Mouse (Mus musculus) liver, embryonic 11.5 days (tissue): ENCODE measurements around the gene Pagr1b. TPM values are rescaled to one million over a fixed set of nuclear protein-coding genes. Genes with fewer than 3 reads are reported as not detected.
A peak's percentile ranks its signal among the peaks of the same experiment; 100 is the strongest.

ENCODE experiments used
- ATAC-seq: fragments of 200-750 bp; cut with Nextera tagmentation; replicated peaks from 2 replicates; pipeline ENCODE4 v1.8.0; 2017; ENCODE audit warnings: moderate number of reproducible peaks, mild to moderate bottlenecking, moderate TSS enrichment, moderate library complexity; ENCODE audit not compliant: low FRiP score
- DNase-seq: peaks from one replicate; pipeline ENCODE4 v3.0.0-alpha.2; 2017; ENCODE audit warnings: low spot score
- H3K27ac ChIP-seq: fragments of 300-500 bp; sonication (generic); 2 replicates; pipeline ENCODE4 v1.5.1; 2014; ENCODE audit warnings: mild to moderate bottlenecking, low read depth, low read length, control low read depth
- H3K27me3 ChIP-seq: fragments of 300-500 bp; sonication (generic); replicated peaks from 2 replicates; pipeline ENCODE4 v1.6.1; 2014; ENCODE audit warnings: low read length, mixed read lengths; ENCODE audit not compliant: control insufficient read depth, insufficient read depth
- H3K36me3 ChIP-seq: fragments of 300-500 bp; sonication (generic); 2 replicates; pipeline ENCODE4 v1.6.1; 2014; ENCODE audit warnings: mild to moderate bottlenecking, low read length, moderate library complexity, mixed read lengths; ENCODE audit not compliant: control insufficient read depth, insufficient read depth
- H3K4me1 ChIP-seq: fragments of 300-500 bp; sonication (generic); replicated peaks from 2 replicates; pipeline ENCODE4 v1.6.1; 2014; ENCODE audit warnings: low read length, mixed read lengths; ENCODE audit not compliant: control insufficient read depth, insufficient read depth
- H3K4me2 ChIP-seq: fragments of 300-500 bp; sonication (generic); 2 replicates; pipeline ENCODE4 v1.6.1; 2014; ENCODE audit warnings: mild to moderate bottlenecking, control low read depth, moderate library complexity
- H3K4me3 ChIP-seq: fragments of 300-500 bp; sonication (generic); 2 replicates; pipeline ENCODE4 v1.5.1; 2014; ENCODE audit warnings: low read depth, low read length, control low read depth
- H3K9ac ChIP-seq: fragments of 300-500 bp; sonication (generic); 2 replicates; pipeline ENCODE4 v1.6.1; 2014; ENCODE audit warnings: low read depth, low read length, control low read depth
- H3K9me3 ChIP-seq: fragments of 300-500 bp; sonication (generic); 2 replicates; pipeline ENCODE4 v1.6.1; 2016; ENCODE audit warnings: low read length, inconsistent platforms, mixed read lengths; ENCODE audit not compliant: control insufficient read depth
- WGBS: fragments of 180-500 bp; shearing (Covaris S2); extraction: QIAGEN DNeasy Blood & Tissue Kit; methylation state at CpG from one replicate; pipeline ENCODE4 v1.1.7; 2014; 5-methylcytosine and 5-hydroxymethylcytosine counted together
- polyA plus RNA-seq: library from polyadenylated mRNA; unstranded; fragments of >200 nt; fragmentation: Nextera tagmentation; extraction: Ambion mirVana; gene quantifications from 2 replicates; pipeline ENCODE4 v1.2.1, GENCODE M21; 2014

Pagr1b gene
- polyA plus RNA-seq, 1 experiment from 2014 or later: 0.41 TPM

GRCm38 (mm10) chr7:127026616-127026983 lies 10.3 kb upstream of the Pagr1b start:
- Histone ChIP-seq H3K4me3 (peak overlapping the region; percentile 99), H3K4me1 (peaks cover 47% of the 10 kb centered on the region), H3K36me3 (peaks cover 52% of the 10 kb centered on the region), H3K4me2 (peak overlapping the region; percentile 99), H3K27me3 (no peaks in the 10 kb centered on the region), H3K9ac (peak overlapping the region; percentile 100), H3K27ac (peak overlapping the region; percentile 100), H3K9me3 (no peaks in the 10 kb centered on the region)
- ATAC-seq (no peak; the same call in 1 of the 2 replicates), DNase-seq (peak; percentile 77)
- WGBS: no CpG with 5 or more reads among the region's 48 CpGs

GRCm38 (mm10) chr7:127026161-127026600 lies 9.9 kb upstream of the Pagr1b start:
- DNase-seq (peak; percentile 85), ATAC-seq (peak; percentile 46)
- Histone ChIP-seq H3K9ac (peak overlapping the region; percentile 100), H3K36me3 (peaks cover 48% of the 10 kb centered on the region), H3K4me3 (peak overlapping the region; percentile 99), H3K27ac (peak overlapping the region; percentile 100), H3K27me3 (no peaks in the 10 kb centered on the region), H3K9me3 (no peaks in the 10 kb centered on the region), H3K4me1 (peaks cover 47% of the 10 kb centered on the region), H3K4me2 (peak overlapping the region; percentile 99)
- under 1% methylated on average over 32 of the region's 48 CpGs for WGBS

- Histone ChIP-seq H3K27ac (peak overlapping the region; percentile 100), H3K27me3 (no peaks in the 10 kb centered on the region), H3K4me2 (peak overlapping the region; percentile 99), H3K4me3 (peak overlapping the region; percentile 99), H3K4me1 (peaks cover 48% of the 10 kb centered on the region), H3K36me3 (peaks cover 43% of the 10 kb centered on the region), H3K9me3 (no peaks in the 10 kb centered on the region), H3K9ac (peak overlapping the region; percentile 100)
- ATAC-seq (no peak), DNase-seq (no peak)
- WGBS: under 1% methylated on average over 65 of the region's 65 CpGs
Observed at GRCm38 (mm10) chr7:127025556-127026160, 9.4 kb upstream of the Pagr1b start.

- peak; percentile 80 for DNase-seq
- H3K27ac ChIP-seq: peak overlapping the region; percentile 100
- peaks cover 43% of the 10 kb centered on the region for H3K36me3 ChIP-seq
- H3K4me1 ChIP-seq: peaks cover 54% of the 10 kb centered on the region
- under 1% methylated on average over 30 of the region's 30 CpGs for WGBS
- peak overlapping the region; percentile 99 for H3K4me2 ChIP-seq
- peak; percentile 42 for ATAC-seq
- H3K9me3 ChIP-seq: no peaks in the 10 kb centered on the region
- H3K4me3 ChIP-seq: peak overlapping the region; percentile 99
- peak overlapping the region; percentile 100 for H3K9ac ChIP-seq
- no peaks in the 10 kb centered on the region for H3K27me3 ChIP-seq
Observed at GRCm38 (mm10) chr7:127024755-127025555, 8.7 kb upstream of the Pagr1b start.

GRCm38 (mm10) chr7:127023896-127024690 lies 7.8 kb upstream of the Pagr1b start:
- Histone ChIP-seq H3K4me2 (peak overlapping the region; percentile 99), H3K36me3 (peaks cover 39% of the 10 kb centered on the region), H3K27me3 (no peaks in the 10 kb centered on the region), H3K4me3 (peak overlapping the region; percentile 99), H3K9me3 (no peaks in the 10 kb centered on the region), H3K27ac (peak overlapping the region; percentile 100), H3K4me1 (peaks cover 60% of the 10 kb centered on the region), H3K9ac (peak overlapping the region; percentile 100)
- no peak for ATAC-seq
- no peak for DNase-seq
- 25% methylated on average over 19 of the region's 19 CpGs for WGBS

- DNase-seq (no peak), ATAC-seq (no peak)
- Histone ChIP-seq H3K4me1 (peaks cover 59% of the 10 kb centered on the region), H3K27me3 (no peaks in the 10 kb centered on the region), H3K9me3 (no peaks in the 10 kb centered on the region), H3K4me3 (peak overlapping the region; percentile 99), H3K9ac (peak overlapping the region; percentile 100), H3K36me3 (peaks cover 35% of the 10 kb centered on the region), H3K4me2 (peak overlapping the region; percentile 99), H3K27ac (peak overlapping the region; percentile 38)
- WGBS: 83% methylated on average over 13 of the region's 13 CpGs
Observed at GRCm38 (mm10) chr7:127023272-127023691, 7.0 kb upstream of the Pagr1b start.

- Histone ChIP-seq H3K36me3 (peaks cover 32% of the 10 kb centered on the region), H3K4me2 (peak overlapping the region; percentile 99), H3K4me3 (peak overlapping the region; percentile 99), H3K27ac (peak overlapping the region; percentile 16; the same call in 1 of the 2 replicates), H3K4me1 (peaks cover 57% of the 10 kb centered on the region), H3K27me3 (no peaks in the 10 kb centered on the region), H3K9ac (peak overlapping the region; percentile 100), H3K9me3 (no peaks in the 10 kb centered on the region)
- WGBS: 89% methylated on average over 7 of the region's 7 CpGs
- ATAC-seq: no peak
- no peak for DNase-seq
Observed at GRCm38 (mm10) chr7:127022528-127023271, 6.4 kb upstream of the Pagr1b start.
